Mouse (Mus musculus) C2C12 (cell line): ENCODE results near the gene Ppp1r2. TPM values are rescaled to one million over a fixed set of nuclear protein-coding genes. Genes with fewer than 3 reads are reported as not detected.

Experiments used
- H3K27me3 ChIP-seq: one replicate; pipeline ENCODE4 v1.6.1; 2011; ENCODE audit not compliant: control insufficient read depth, insufficient read depth, insufficient read length
- H3K36me3 ChIP-seq: one replicate; pipeline ENCODE4 v1.6.1; 2011; ENCODE audit not compliant: control insufficient read depth, insufficient read depth
- H3K4me3 ChIP-seq: one replicate; pipeline ENCODE4 v1.5.1; 2011; ENCODE audit warnings: mild to moderate bottlenecking, control low read depth; ENCODE audit not compliant: poor library complexity, insufficient read depth, severe bottlenecking
- H3K79me2 ChIP-seq: one replicate; pipeline ENCODE4 v1.6.1; 2011; ENCODE audit not compliant: control insufficient read depth, insufficient read depth
- H3K79me3 ChIP-seq: one replicate; pipeline ENCODE4 v1.6.1; 2011; ENCODE audit warnings: low read depth, control low read depth
- H3ac ChIP-seq: one replicate; pipeline ENCODE3; 2011; ENCODE audit warnings: low read depth; ENCODE audit not compliant: control insufficient read depth, insufficient read length
- CEBPB ChIP-seq: IDR thresholded peaks from one replicate; pipeline ENCODE4 v1.6.1; 2011; ENCODE audit warnings: low read depth, mild to moderate bottlenecking, control low read depth, moderate library complexity
- CTCF ChIP-seq: IDR thresholded peaks from one replicate; pipeline ENCODE4 v1.5.1; 2011; ENCODE audit not compliant: control insufficient read depth, insufficient read depth, insufficient read length
- FOSL1 ChIP-seq: IDR thresholded peaks from one replicate; pipeline ENCODE4 v1.8.0; 2011; ENCODE audit warnings: mild to moderate bottlenecking, low read length; ENCODE audit not compliant: poor library complexity, insufficient read depth, severe bottlenecking
- MAX ChIP-seq: IDR thresholded peaks from one replicate; pipeline ENCODE4 v1.6.1; 2011; ENCODE audit warnings: mild to moderate bottlenecking, control low read depth
- MYOD1 ChIP-seq: IDR thresholded peaks from one replicate; pipeline ENCODE4 v1.6.1; 2011; ENCODE audit warnings: low read depth; ENCODE audit not compliant: control insufficient read depth, insufficient read length
- MYOG ChIP-seq: IDR thresholded peaks from one replicate; pipeline ENCODE4 v1.6.1; 2011; ENCODE audit not compliant: control insufficient read depth, insufficient read length; ENCODE audit errors: extremely low read depth
- USF1 ChIP-seq: IDR thresholded peaks from one replicate; pipeline ENCODE4 v1.6.1; 2011; ENCODE audit warnings: low read depth, mild to moderate bottlenecking, control low read depth, moderate library complexity
- polyA plus RNA-seq: library from polyadenylated mRNA; unstranded; fragments of >200 nt; fragmentation: generic; extraction: Trizol; gene quantifications from one replicate; pipeline ENCODE4 v1.2.1, GENCODE M21; 2012; ENCODE audit warnings: missing spikeins

The Ppp1r2 gene
- polyA plus RNA-seq, 1 experiment = 39.9 TPM

GRCm38 (mm10) chr16:31266692-31267091, 8.4 kb downstream of the Ppp1r2 start:
- Histone ChIP-seq H3ac (no peak overlapping the region), H3K79me2 (peaks cover 78% of the 10 kb centered on the region), H3K79me3 (peaks cover 76% of the 10 kb centered on the region), H3K36me3 (peaks cover 34% of the 10 kb centered on the region), H3K27me3 (no peaks in the 10 kb centered on the region), H3K4me3 (no peak overlapping the region)
- TF ChIP-seq MAX (no peak), USF1 (no peak), MYOD1 (no peak), CEBPB (no peak), CTCF (no peak), MYOG (no peak), FOSL1 (no peak)

GRCm38 (mm10) chr16:31256151-31256550, 18.9 kb downstream of the Ppp1r2 start:
- Histone ChIP-seq H3ac (no peak overlapping the region), H3K36me3 (peaks cover 69% of the 10 kb centered on the region), H3K79me3 (no peaks in the 10 kb centered on the region), H3K79me2 (no peaks in the 10 kb centered on the region), H3K4me3 (no peak overlapping the region), H3K27me3 (no peaks in the 10 kb centered on the region)
- no peak for TF ChIP-seq USF1
- TF ChIP-seq CTCF = no peak
- TF ChIP-seq MYOG = no peak
- no peak for TF ChIP-seq FOSL1
- no peak for TF ChIP-seq MYOD1
- no peak for TF ChIP-seq CEBPB
- no peak for TF ChIP-seq MAX

DNA sequence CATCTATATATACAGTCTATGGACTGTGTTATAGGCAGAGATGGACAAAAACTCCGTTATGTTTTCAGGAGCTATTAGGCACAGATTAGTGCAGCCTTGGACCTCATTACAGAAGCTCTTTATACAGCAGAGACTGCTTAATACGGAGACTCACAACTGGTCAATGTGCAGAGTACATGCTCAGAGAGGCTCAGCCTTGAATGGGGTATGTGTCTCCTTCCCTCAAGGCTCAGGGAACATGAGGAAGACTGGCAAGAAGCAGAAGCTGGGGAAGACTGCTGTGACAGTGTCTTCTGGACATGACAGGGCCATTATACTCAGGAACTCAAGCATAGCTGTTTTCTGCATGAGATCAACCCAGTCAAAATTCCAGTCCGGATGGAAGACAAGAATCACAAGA, 19.4 kb downstream of the Ppp1r2 start:
- H3K36me3 ChIP-seq = peaks cover 65% of the 10 kb centered on the region
- H3K27me3 ChIP-seq = no peaks in the 10 kb centered on the region
- no peak overlapping the region for H3ac ChIP-seq
- TF ChIP-seq MYOG (no peak), MYOD1 (no peak), FOSL1 (no peak), USF1 (no peak), MAX (no peak), CTCF (no peak), CEBPB (no peak)
- no peak overlapping the region for H3K4me3 ChIP-seq
- H3K79me3 ChIP-seq = no peaks in the 10 kb centered on the region
- H3K79me2 ChIP-seq = no peaks in the 10 kb centered on the region

DNA sequence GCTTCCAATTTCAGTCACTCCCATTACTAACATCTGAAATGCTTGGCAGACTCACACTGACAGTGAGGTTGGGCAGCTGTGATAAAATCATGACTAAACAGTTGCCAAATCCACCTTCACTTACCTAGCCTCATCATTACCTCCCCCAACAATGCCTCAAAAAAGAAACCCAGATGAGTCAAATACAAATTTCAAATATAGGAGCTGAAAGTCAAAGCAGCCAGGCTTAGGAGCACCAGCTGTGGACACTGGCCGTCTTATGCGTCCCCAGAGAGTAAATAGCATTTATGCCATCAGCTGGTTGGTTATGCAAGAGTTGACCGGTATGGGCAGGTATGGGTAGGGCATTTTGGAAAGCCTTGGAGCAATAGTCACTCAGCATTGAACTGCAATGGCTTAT, 25.7 kb downstream of the Ppp1r2 start:
- H3K79me3 ChIP-seq = no peaks in the 10 kb centered on the region
- H3ac ChIP-seq = no peak overlapping the region
- no peaks in the 10 kb centered on the region for H3K79me2 ChIP-seq
- H3K4me3 ChIP-seq = no peak overlapping the region
- H3K27me3 ChIP-seq = no peaks in the 10 kb centered on the region
- TF ChIP-seq MYOD1 (no peak), USF1 (no peak), MYOG (no peak), MAX (no peak), FOSL1 (no peak), CTCF (no peak), CEBPB (no peak)
- peaks cover 5% of the 10 kb centered on the region for H3K36me3 ChIP-seq

GRCm38 (mm10) chr16:31248717-31249116, 26.4 kb downstream of the Ppp1r2 start:
- H3K79me3 ChIP-seq = no peaks in the 10 kb centered on the region
- TF ChIP-seq MAX (no peak), FOSL1 (no peak), CEBPB (no peak), USF1 (no peak), MYOG (no peak), MYOD1 (no peak)
- H3K36me3 ChIP-seq = peaks cover 5% of the 10 kb centered on the region
- no peaks in the 10 kb centered on the region for H3K79me2 ChIP-seq
- H3K27me3 ChIP-seq = no peaks in the 10 kb centered on the region
- H3ac ChIP-seq = no peak overlapping the region
- no peak overlapping the region for H3K4me3 ChIP-seq

DNA sequence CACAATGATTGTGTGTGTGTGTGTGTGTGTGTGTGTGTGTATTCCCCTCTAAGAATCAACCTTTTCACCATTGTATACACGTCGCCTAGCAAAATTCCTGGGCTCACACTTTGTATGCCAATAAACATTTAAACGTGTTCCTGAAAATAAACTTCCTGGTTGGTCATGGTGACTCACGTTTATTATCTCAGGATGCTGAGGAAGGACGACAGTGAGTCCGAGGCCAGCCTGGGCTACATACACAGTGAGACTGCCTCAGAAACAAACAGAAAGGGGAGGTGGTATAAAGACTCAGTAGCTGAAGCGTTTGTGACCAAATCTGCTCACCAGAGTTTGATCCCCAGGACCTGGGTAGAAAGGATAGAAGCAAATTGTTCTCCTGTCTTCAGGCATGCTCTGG, 27.6 kb downstream of the Ppp1r2 start:
- Histone ChIP-seq H3K27me3 (no peaks in the 10 kb centered on the region), H3K36me3 (no peaks in the 10 kb centered on the region), H3K79me2 (no peaks in the 10 kb centered on the region), H3K4me3 (no peak overlapping the region), H3K79me3 (no peaks in the 10 kb centered on the region), H3ac (no peak overlapping the region)
- TF ChIP-seq CTCF = no peak
- no peak for TF ChIP-seq MAX
- no peak for TF ChIP-seq FOSL1
- TF ChIP-seq MYOG = no peak
- TF ChIP-seq MYOD1 = no peak
- no peak for TF ChIP-seq USF1
- no peak for TF ChIP-seq CEBPB
